Mouse (Mus musculus) lung, postnatal 0 days (tissue): ENCODE measurements around the gene Abhd8. TPM values are rescaled to one million over a fixed set of nuclear protein-coding genes. Genes with fewer than 3 reads are reported as not detected.
A peak's percentile ranks its signal among the peaks of the same experiment; 100 is the strongest.

Experiments
- ATAC-seq: fragments of 200-750 bp; cut with Nextera tagmentation; 2 replicates; pipeline ENCODE4 v1.8.0; 2017; ENCODE audit warnings: moderate library complexity
- DNase-seq: peaks from one replicate; pipeline ENCODE4 v3.0.0-alpha.2; 2016; ENCODE audit warnings: low spot score
- H3K27ac ChIP-seq: fragments of 300-500 bp; sonication (generic); 2 replicates; pipeline ENCODE4 v1.5.1; 2014; ENCODE audit warnings: antibody characterized with exemption, mild to moderate bottlenecking, low read length, mixed read lengths
- H3K27me3 ChIP-seq: fragments of 300-500 bp; sonication (generic); replicated peaks from 2 replicates; pipeline ENCODE4 v1.6.1; 2014; ENCODE audit warnings: low read length, mixed read lengths; ENCODE audit not compliant: insufficient read depth
- H3K36me3 ChIP-seq: fragments of 300-500 bp; sonication (generic); 2 replicates; pipeline ENCODE4 v1.6.1; 2014; ENCODE audit warnings: low read length, mixed read lengths; ENCODE audit not compliant: insufficient read depth
- H3K4me1 ChIP-seq: fragments of 300-500 bp; sonication (generic); 2 replicates; pipeline ENCODE4 v1.6.1; 2014; ENCODE audit warnings: antibody characterized with exemption, low read depth, low read length, mixed read lengths; ENCODE audit not compliant: insufficient read depth
- H3K4me2 ChIP-seq: fragments of 300-500 bp; sonication (generic); replicated peaks from 2 replicates; pipeline ENCODE4 v1.6.1; 2014; ENCODE audit warnings: low read depth, mild to moderate bottlenecking, low read length, moderate library complexity, mixed read lengths
- H3K4me3 ChIP-seq: fragments of 300-500 bp; sonication (generic); 2 replicates; pipeline ENCODE4 v1.5.1; 2014; ENCODE audit warnings: low read depth, low read length
- H3K9ac ChIP-seq: fragments of 300-500 bp; sonication (generic); replicated peaks from 2 replicates; pipeline ENCODE4 v1.6.1; 2014; ENCODE audit warnings: low read depth, mild to moderate bottlenecking
- H3K9me3 ChIP-seq: fragments of 300-500 bp; sonication (generic); 2 replicates; pipeline ENCODE4 v1.6.1; 2016; ENCODE audit warnings: low read length, mixed read lengths
- CTCF ChIP-seq: IDR thresholded peaks from 2 replicates; pipeline ENCODE4 v1.5.1; 2016; ENCODE audit warnings: antibody characterized with exemption, mild to moderate bottlenecking
- EP300 ChIP-seq: IDR thresholded peaks from 2 replicates; pipeline ENCODE4 v1.6.1; 2016; ENCODE audit warnings: antibody characterized with exemption, mild to moderate bottlenecking, control low read depth
- WGBS: fragments of 180-500 bp; shearing (Covaris S2); extraction: QIAGEN DNeasy Blood & Tissue Kit; methylation state at CpG from one replicate; pipeline ENCODE4 v1.1.7; 2014; 5-methylcytosine and 5-hydroxymethylcytosine counted together
- polyA plus RNA-seq: library from polyadenylated mRNA; unstranded; fragments of >200 nt; fragmentation: Nextera tagmentation; extraction: Ambion mirVana; gene quantifications from 2 replicates; pipeline ENCODE4 v1.2.1, GENCODE M21; 2015

The Abhd8 gene
- polyA plus RNA-seq, 1 experiment from 2014 or later: 23.8 TPM

DNA sequence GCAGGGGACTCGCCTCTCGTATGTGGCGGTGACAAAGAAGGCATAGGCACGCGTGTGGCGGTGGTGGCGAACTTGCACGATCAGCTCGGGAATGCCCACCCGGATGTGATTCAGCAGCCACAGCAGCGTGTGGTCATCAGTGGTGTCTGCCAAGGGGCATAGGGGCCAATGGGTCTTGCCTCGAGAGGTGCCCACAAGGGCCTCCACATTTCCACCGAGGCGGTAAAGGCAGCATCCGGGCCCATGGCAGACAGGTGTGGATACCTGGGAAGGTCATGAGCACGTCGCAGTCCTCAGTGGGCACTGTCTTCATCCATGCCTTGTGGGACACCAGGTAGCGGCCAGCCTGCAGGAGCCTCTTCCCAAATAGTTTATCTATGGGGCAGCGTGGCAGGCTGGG is 21.3 kb upstream of the Abhd8 start:
- ATAC-seq: no peak
- no peak for DNase-seq
- H3K9ac ChIP-seq: no peak overlapping the region
- no peaks in the 10 kb centered on the region for H3K27me3 ChIP-seq
- no peaks in the 10 kb centered on the region for H3K9me3 ChIP-seq
- no peak overlapping the region for H3K4me2 ChIP-seq
- H3K36me3 ChIP-seq: 0 out of 2 replicates have a peak, but pooled peaks cover 3% of the 10 kb centered on the region
- H3K4me3 ChIP-seq: no peak overlapping the region
- no peak overlapping the region for H3K27ac ChIP-seq
- no peak for TF ChIP-seq CTCF
- TF ChIP-seq EP300: no peak
- H3K4me1 ChIP-seq: peaks cover 13% of the 10 kb centered on the region
- WGBS: 93% methylated on average over 19 of the region's 19 CpGs

DNA sequence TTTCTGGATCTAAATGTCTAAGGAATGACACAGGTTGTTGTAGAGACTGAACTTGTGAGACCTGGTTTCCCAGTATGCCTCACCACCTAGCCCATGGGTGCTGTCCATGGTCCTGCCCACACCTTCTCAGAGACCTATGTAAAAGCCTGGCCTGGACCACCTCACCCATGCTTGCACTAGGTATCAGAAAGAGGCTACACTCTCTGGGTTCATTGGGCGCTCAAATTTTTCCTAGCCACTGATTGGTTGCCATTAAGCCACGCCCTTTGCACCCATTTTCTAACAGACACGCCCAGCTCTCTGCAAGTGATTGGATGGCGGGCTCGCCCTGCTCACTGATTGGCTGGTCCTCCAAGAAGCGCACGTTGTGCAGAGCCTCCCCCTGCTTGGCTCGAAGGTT is 20.5 kb upstream of the Abhd8 start:
- no peak overlapping the region for H3K4me2 ChIP-seq
- DNase-seq (peak; percentile 58), ATAC-seq (no peak)
- no peaks in the 10 kb centered on the region for H3K27me3 ChIP-seq
- WGBS: 59% methylated on average over 8 of the region's 8 CpGs
- H3K9ac ChIP-seq: no peak overlapping the region
- H3K36me3 ChIP-seq: 0 out of 2 replicates have a peak, but pooled peaks cover 3% of the 10 kb centered on the region
- H3K27ac ChIP-seq: no peak overlapping the region
- TF ChIP-seq CTCF (no peak), EP300 (no peak)
- H3K9me3 ChIP-seq: no peaks in the 10 kb centered on the region
- no peak overlapping the region for H3K4me3 ChIP-seq
- peaks cover 6% of the 10 kb centered on the region for H3K4me1 ChIP-seq

DNA sequence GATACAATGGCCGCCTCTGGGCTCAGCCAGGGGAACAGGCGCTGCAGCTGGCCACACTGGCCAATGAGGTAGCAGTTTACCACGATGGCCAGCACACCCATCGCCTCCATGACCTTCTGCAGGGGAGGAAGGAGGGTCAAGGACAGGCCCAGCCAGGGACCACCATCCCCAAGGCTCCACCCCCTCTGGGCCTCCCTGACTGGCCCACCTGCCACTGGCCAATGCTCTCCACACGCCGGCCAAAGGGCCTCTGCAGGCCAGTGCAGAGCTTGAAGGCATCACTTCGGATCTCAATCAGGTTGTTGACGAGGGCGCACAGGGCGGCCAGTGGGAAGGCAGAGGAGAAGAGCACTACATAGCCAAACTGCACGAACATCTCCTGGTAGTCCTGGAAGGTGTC is 15.5 kb upstream of the Abhd8 start:
- Histone ChIP-seq H3K27me3 (no peaks in the 10 kb centered on the region), H3K9ac (no peak overlapping the region), H3K4me2 (no peak overlapping the region), H3K4me3 (no peak overlapping the region), H3K4me1 (peaks cover 6% of the 10 kb centered on the region; the same call in 1 of the 2 replicates), H3K27ac (no peak overlapping the region), H3K36me3 (0 out of 2 replicates have a peak, but pooled peaks cover 3% of the 10 kb centered on the region), H3K9me3 (no peaks in the 10 kb centered on the region)
- DNase-seq (no peak), ATAC-seq (no peak)
- TF ChIP-seq EP300 (no peak), CTCF (no peak)
- 90% methylated on average over 11 of the region's 11 CpGs for WGBS

DNA sequence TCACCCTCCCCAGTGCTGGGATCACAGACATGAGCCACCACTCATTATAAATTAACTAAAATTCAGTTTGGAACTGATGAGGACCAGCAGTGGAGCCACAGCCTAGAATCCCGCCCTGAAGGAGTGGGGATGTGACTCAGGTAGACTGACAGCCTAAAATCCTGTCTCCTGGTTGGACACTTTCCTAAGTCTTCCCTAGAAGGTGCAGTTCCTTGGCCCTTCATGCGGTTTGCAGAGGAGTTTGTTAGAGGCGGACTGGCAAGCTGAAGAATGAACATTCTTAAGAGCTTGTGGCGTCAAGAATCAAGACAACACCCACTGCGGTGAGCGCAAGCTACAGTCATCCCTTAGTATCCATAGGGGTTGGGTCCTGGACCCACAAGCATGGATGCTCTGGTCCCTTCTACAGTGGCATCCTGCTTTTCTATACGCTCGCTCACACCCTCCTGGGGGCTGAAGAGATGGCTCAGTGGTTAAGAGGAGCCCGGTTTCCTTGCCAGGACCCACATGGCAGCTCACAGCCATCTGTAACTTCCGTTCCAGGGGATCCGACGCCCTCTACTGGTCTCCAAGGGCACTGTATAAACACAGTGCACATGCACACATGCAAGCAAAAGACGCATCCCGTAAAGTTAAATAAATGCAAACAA is 13.9 kb upstream of the Abhd8 start:
- Histone ChIP-seq H3K9ac (no peak overlapping the region), H3K27ac (no peak overlapping the region), H3K9me3 (no peaks in the 10 kb centered on the region), H3K27me3 (no peaks in the 10 kb centered on the region), H3K36me3 (0 out of 2 replicates have a peak, but pooled peaks cover 12% of the 10 kb centered on the region), H3K4me2 (no peak overlapping the region; the same call in 1 of the 2 replicates), H3K4me3 (no peak overlapping the region), H3K4me1 (peaks cover 6% of the 10 kb centered on the region; the same call in 1 of the 2 replicates)
- 58% methylated on average over 14 of the region's 14 CpGs for WGBS
- no peak for ATAC-seq
- no peak for TF ChIP-seq EP300
- TF ChIP-seq CTCF: peak; percentile 67
- DNase-seq: peak; percentile 38

GRCm38 (mm10) chr8:71476099-71476940 is 12.9 kb upstream of the Abhd8 start:
- no peaks in the 10 kb centered on the region for H3K9me3 ChIP-seq
- DNase-seq (peak; percentile 80), ATAC-seq (peak; percentile 80)
- peaks cover 6% of the 10 kb centered on the region; the same call in 1 of the 2 replicates for H3K4me1 ChIP-seq
- peak overlapping the region; percentile 73 for H3K27ac ChIP-seq
- peak overlapping the region; percentile 83 for H3K4me2 ChIP-seq
- no peak for TF ChIP-seq EP300
- TF ChIP-seq CTCF: peak; percentile 55
- peak overlapping the region; percentile 44 for H3K9ac ChIP-seq
- WGBS: 5% methylated on average over 38 of the region's 121 CpGs
- H3K27me3 ChIP-seq: no peaks in the 10 kb centered on the region
- peak overlapping the region; percentile 58 for H3K4me3 ChIP-seq
- H3K36me3 ChIP-seq: 0 out of 2 replicates have a peak, but pooled peaks cover 8% of the 10 kb centered on the region

GRCm38 (mm10) chr8:71475702-71476075 is 12.2 kb upstream of the Abhd8 start:
- ATAC-seq (no peak), DNase-seq (no peak)
- H3K27ac ChIP-seq: peak overlapping the region; percentile 73; the same call in 1 of the 2 replicates
- TF ChIP-seq CTCF (no peak), EP300 (no peak)
- no peaks in the 10 kb centered on the region for H3K27me3 ChIP-seq
- H3K4me3 ChIP-seq: peak overlapping the region; percentile 58; the same call in 1 of the 2 replicates
- H3K36me3 ChIP-seq: 0 out of 2 replicates have a peak, but pooled peaks cover 8% of the 10 kb centered on the region
- peak overlapping the region; percentile 83 for H3K4me2 ChIP-seq
- H3K9me3 ChIP-seq: no peaks in the 10 kb centered on the region
- WGBS: 27% methylated on average over 4 of the region's 4 CpGs
- no peak overlapping the region; the same call in 1 of the 2 replicates for H3K9ac ChIP-seq
- H3K4me1 ChIP-seq: peaks cover 6% of the 10 kb centered on the region; the same call in 1 of the 2 replicates
